ENCODE assay signal across 9 mouse cellular contexts in genomic region chr19:5609171-5609546, GRCm38 (mm10). TPM values are rescaled to one million over a fixed set of nuclear protein-coding genes. Genes with fewer than 3 reads are reported as not detected.
DNase-seq lines count a peak whose midpoint lies in the region; ATAC-seq and TF ChIP-seq lines count a peak whose summit lies in the region.
"Had no signal": no experiment of that assay in that cellular context is flagged by ENCODE, and none has a peak within 500 bp of the region (broad histone marks: within the 10 kb centered on the region; RNA-seq: fewer than 3 reads in every experiment).

No protein-coding gene starts in this region.

- peaks cover 4% of the 10 kb centered on the region for H3K4me1 ChIP-seq in brown adipose tissue, adult 24 weeks (ENCODE audit: control insufficient read depth, insufficient read depth, insufficient read length, low read length)
- peaks cover 22% of the 10 kb centered on the region for H3K4me1 ChIP-seq in hindbrain, embryonic 14.5 days (replicated peaks; ENCODE audit: control insufficient read depth, insufficient read depth, low read length)
- peaks cover 22% of the 10 kb centered on the region for H3K4me1 ChIP-seq in midbrain, embryonic 15.5 days

- peak overlapping the region; percentile 100 for H3K27ac ChIP-seq in layer of hippocampus, adult 2 months
- H3K27ac ChIP-seq in brown adipose tissue, adult 24 weeks (replicated peaks; ENCODE audit: low read depth, low read length), result peak overlapping the region; percentile 48
- H3K27ac ChIP-seq in hindbrain, embryonic 14.5 days, result peak overlapping the region; percentile 95
- H3K27ac ChIP-seq in midbrain, embryonic 15.5 days, result peak overlapping the region; percentile 100

- peak overlapping the region; percentile 72 for H3K4me2 ChIP-seq in hindbrain, embryonic 14.5 days (replicated peaks)
- peak overlapping the region; percentile 59 for H3K4me2 ChIP-seq in midbrain, embryonic 15.5 days

- no peak for DNase-seq in layer of hippocampus, adult 2 months (ENCODE audit: low spot score in 2 of 2)
- DNase-seq in layer of hippocampus, postnatal 25 days (ENCODE audit: extremely low spot score in 1 of 2, low spot score in 1 of 2), result no peak
- no peak for DNase-seq in hindbrain, embryonic 14.5 days (ENCODE audit: low spot score)
- no peak for DNase-seq in adrenal gland, adult 2 months
- DNase-seq in embryo, embryonic 10.5 days (ENCODE audit: low spot score), result no peak
- no peak for DNase-seq in spleen, postnatal 14 days (ENCODE audit: low spot score in 2 of 2)

- peak overlapping the region; percentile 65 for H3K9ac ChIP-seq in hindbrain, embryonic 14.5 days
- peak overlapping the region; percentile 92 for H3K9ac ChIP-seq in midbrain, embryonic 15.5 days

- H3K27me3 ChIP-seq in hindbrain, embryonic 14.5 days (ENCODE audit: control insufficient read depth, insufficient read depth, low read length), result no peaks in the 10 kb centered on the region
- no peaks in the 10 kb centered on the region; the same call in 1 of the 2 replicates for H3K27me3 ChIP-seq in midbrain, embryonic 15.5 days (replicated peaks)

- TF ChIP-seq CTCF in layer of hippocampus, adult 2 months (conservative IDR thresholded peaks at IDR 0.05), result no peak

- peak overlapping the region; percentile 72 for H3K4me3 ChIP-seq in layer of hippocampus, adult 2 months
- H3K4me3 ChIP-seq in brown adipose tissue, adult 24 weeks (ENCODE audit: insufficient read depth, low read depth, low read length), result peak overlapping the region; percentile 96
- H3K4me3 ChIP-seq in hindbrain, embryonic 14.5 days (replicated peaks; ENCODE audit: low read length), result peak overlapping the region; percentile 48
- peak overlapping the region; percentile 78 for H3K4me3 ChIP-seq in midbrain, embryonic 15.5 days

- H3K36me3 ChIP-seq in hindbrain, embryonic 14.5 days (replicated peaks; ENCODE audit: control insufficient read depth, insufficient read depth), result peaks cover 44% of the 10 kb centered on the region
- peaks cover 35% of the 10 kb centered on the region for H3K36me3 ChIP-seq in midbrain, embryonic 15.5 days (replicated peaks)

- no peaks in the 10 kb centered on the region for H3K9me3 ChIP-seq in hindbrain, embryonic 14.5 days (ENCODE audit: control insufficient read depth, low read length)
- no peaks in the 10 kb centered on the region for H3K9me3 ChIP-seq in midbrain, embryonic 15.5 days

- ATAC-seq in hindbrain, embryonic 14.5 days (ENCODE audit: low FRiP score), result no peak
- ATAC-seq in midbrain, embryonic 15.5 days (replicated peaks), result no peak

- 60% methylated on average over 10 of the region's 10 CpGs for WGBS in hindbrain, embryonic 14.5 days
- WGBS in midbrain, embryonic 15.5 days, result 62% methylated on average over 10 of the region's 10 CpGs

RNA-seq across cellular contexts. Expression of gene Kat5, which starts 0.9 kb away (rescaled TPM):
- total RNA-seq in layer of hippocampus, adult 2 months (2021), result 10 to 100 TPM; 82.8 to 93.0 TPM
- 10 to 100 TPM; 83.1 to 87.8 TPM for total RNA-seq in layer of hippocampus, postnatal 25 days (2021)
- polyA plus RNA-seq in brown adipose tissue, adult 24 weeks (2012; ENCODE audit: insufficient read depth, insufficient read length, missing spikeins), result 17.0 and 26.3 TPM in 2 replicates
- polyA plus RNA-seq in hindbrain, embryonic 14.5 days (2014; fragmentation: Nextera tagmentation; extraction: Ambion mirVana), result 38.4 and 41.0 TPM in 2 replicates
- 82.3 and 84.7 TPM in 2 replicates for polyA plus RNA-seq in midbrain, embryonic 15.5 days (2015; fragmentation: Nextera tagmentation; extraction: Ambion mirVana)
- total RNA-seq in adrenal gland, adult 2 months (2021), result 10 to 100 TPM; 75.5 to 76.9 TPM
- polyA plus RNA-seq in adrenal gland, adult 2 months (2012; rRNA removed), result 43.8 and 54.1 TPM in 2 replicates

RNA-seq across cellular contexts. Expression of gene Rnaseh2c, which starts 7.5 kb away (rescaled TPM):
- total RNA-seq in layer of hippocampus, adult 2 months (2021), result 10 to 100 TPM; 80.0 to 88.2 TPM
- total RNA-seq in layer of hippocampus, postnatal 25 days (2021), result 10 to 100 TPM; 67.6 to 85.2 TPM
- 55.5 and 74.0 TPM in 2 replicates for polyA plus RNA-seq in brown adipose tissue, adult 24 weeks (2012; ENCODE audit: insufficient read depth, insufficient read length, missing spikeins)
- polyA plus RNA-seq in hindbrain, embryonic 14.5 days (2014; fragmentation: Nextera tagmentation; extraction: Ambion mirVana), result 55.1 and 55.3 TPM in 2 replicates
- 56.2 and 57.7 TPM in 2 replicates for polyA plus RNA-seq in midbrain, embryonic 15.5 days (2015; fragmentation: Nextera tagmentation; extraction: Ambion mirVana)
- total RNA-seq in adrenal gland, adult 2 months (2021), result 100 to 1,000 TPM; 109 to 147 TPM
- 97.9 and 99.7 TPM in 2 replicates for polyA plus RNA-seq in adrenal gland, adult 2 months (2012; rRNA removed)

RNA-seq across cellular contexts. Expression of gene Rela, which starts 28.1 kb away (rescaled TPM):
- total RNA-seq in layer of hippocampus, adult 2 months (2021), result 10 to 100 TPM; 20.6 to 21.0 TPM
- 10 to 100 TPM; 20.6 to 22.0 TPM for total RNA-seq in layer of hippocampus, postnatal 25 days (2021)
- polyA plus RNA-seq in brown adipose tissue, adult 24 weeks (2012; ENCODE audit: insufficient read depth, insufficient read length, missing spikeins), result 22.8 and 24.6 TPM in 2 replicates
- polyA plus RNA-seq in hindbrain, embryonic 14.5 days (2014; fragmentation: Nextera tagmentation; extraction: Ambion mirVana), result 30.2 and 31.0 TPM in 2 replicates
- 36.9 and 39.2 TPM in 2 replicates for polyA plus RNA-seq in midbrain, embryonic 15.5 days (2015; fragmentation: Nextera tagmentation; extraction: Ambion mirVana)
- total RNA-seq in adrenal gland, adult 2 months (2021), result 100 to 1,000 TPM in 1 of 2 experiments, 10 to 100 TPM in 1; 89.8 to 149 TPM
- polyA plus RNA-seq in adrenal gland, adult 2 months (2012; rRNA removed), result 163 and 221 TPM in 2 replicates

RNA-seq across cellular contexts. Expression of gene Ap5b1, which starts 41.3 kb away (rescaled TPM):
- 1 to 10 TPM; 6.8 to 7.4 TPM for total RNA-seq in layer of hippocampus, adult 2 months (2021)
- total RNA-seq in layer of hippocampus, postnatal 25 days (2021), result 1 to 10 TPM; 7.7 to 8.2 TPM
- 1.3 and 2.1 TPM in 2 replicates for polyA plus RNA-seq in brown adipose tissue, adult 24 weeks (2012; ENCODE audit: insufficient read depth, insufficient read length, missing spikeins)
- 3.8 and 4.0 TPM in 2 replicates for polyA plus RNA-seq in hindbrain, embryonic 14.5 days (2014; fragmentation: Nextera tagmentation; extraction: Ambion mirVana)
- 3.0 and 3.1 TPM in 2 replicates for polyA plus RNA-seq in midbrain, embryonic 15.5 days (2015; fragmentation: Nextera tagmentation; extraction: Ambion mirVana)
- total RNA-seq in adrenal gland, adult 2 months (2021), result 1 to 10 TPM; 8.4 to 9.4 TPM
- 12.8 and 16.8 TPM in 2 replicates for polyA plus RNA-seq in adrenal gland, adult 2 months (2012; rRNA removed)

RNA-seq across cellular contexts. Expression of gene Ovol1, which starts 48.7 kb away (rescaled TPM):
- not detected for total RNA-seq in layer of hippocampus, adult 2 months (2021)
- not detected for total RNA-seq in layer of hippocampus, postnatal 25 days (2021)
- polyA plus RNA-seq in brown adipose tissue, adult 24 weeks (2012; ENCODE audit: insufficient read depth, insufficient read length, missing spikeins), result not detected in 2 replicates
- polyA plus RNA-seq in hindbrain, embryonic 14.5 days (2014; fragmentation: Nextera tagmentation; extraction: Ambion mirVana), result 0.07 and 0.15 TPM in 2 replicates
- polyA plus RNA-seq in midbrain, embryonic 15.5 days (2015; fragmentation: Nextera tagmentation; extraction: Ambion mirVana), result 0.10 and 0.13 TPM in 2 replicates
- total RNA-seq in adrenal gland, adult 2 months (2021), result not detected
- not detected in 2 replicates for polyA plus RNA-seq in adrenal gland, adult 2 months (2012; rRNA removed)
- total RNA-seq: left cerebral cortex, adult 18-20 months had no signal

Comparison
In these comparisons a context has a peak if more than half of its experiments do, and no peak if none do; other contexts are left out.
1. H3K27ac ChIP-seq: peak in every context shown above with its lines; median percentile 100 in layer of hippocampus, adult 2 months; 100 in midbrain, embryonic 15.5 days; 95 in hindbrain, embryonic 14.5 days; 48 in brown adipose tissue, adult 24 weeks.